Mouse (Mus musculus): ENCODE data around the gene Asic3. TPM values are rescaled to one million over a fixed set of nuclear protein-coding genes. Genes with fewer than 3 reads are reported as not detected.

Asic3 gene
- polyA plus RNA-seq, 2 experiments: not detected

DNA sequence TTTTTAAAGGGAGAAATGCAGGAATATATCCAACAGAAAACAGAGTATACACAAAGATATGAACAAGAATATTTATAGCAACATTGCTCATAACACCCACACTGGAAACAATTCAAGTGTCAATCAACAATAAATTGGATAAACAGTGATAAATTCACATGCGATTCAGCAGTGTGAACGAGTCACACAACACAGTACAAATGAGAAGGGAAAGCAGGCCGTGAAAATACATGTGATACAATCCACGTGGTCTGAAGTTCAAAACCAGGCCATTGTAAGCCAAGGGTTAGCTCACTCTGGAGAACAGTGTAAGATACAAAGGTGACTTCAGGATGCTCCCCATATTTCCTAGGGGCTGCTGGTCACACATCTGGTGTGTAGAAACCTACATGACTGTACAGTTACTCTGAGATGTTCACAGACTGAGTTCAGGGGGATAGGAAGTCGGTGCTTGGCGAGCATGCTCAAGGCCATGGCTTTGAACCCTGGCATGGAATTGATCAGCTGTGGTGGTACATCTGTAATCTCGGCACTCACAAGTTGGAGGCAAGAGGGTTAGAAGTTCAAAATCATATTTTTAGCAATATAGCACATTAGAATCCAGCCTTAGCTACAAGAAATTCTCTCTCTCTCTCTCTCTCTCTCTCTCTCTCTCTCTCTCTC lies 38.4 kb upstream of the Asic3 start:
- no peak overlapping the region for H3K4me2 ChIP-seq (ENCODE audit: low read depth)
- no peaks in the 10 kb centered on the region for H3K4me1 ChIP-seq (replicated peaks; ENCODE audit: control insufficient read depth in 2 of 2, insufficient read depth in 2 of 2, low read length in 1 of 2)
- no peaks in the 10 kb centered on the region for H3K36me3 ChIP-seq (replicated peaks; ENCODE audit: control insufficient read depth, insufficient read depth, low read depth)
- ATAC-seq (ENCODE audit: insufficient read depth): no peak
- H3K27me3 ChIP-seq (ENCODE audit: control insufficient read depth, insufficient read depth, low read length): no peaks in the 10 kb centered on the region
- 60% methylated on average over 7 of the region's 7 CpGs for WGBS (ENCODE audit: insufficient replicate concordance)
- no peak overlapping the region for H3K9ac ChIP-seq (replicated peaks)
- no peak overlapping the region for H3K4me3 ChIP-seq (ENCODE audit: insufficient read depth in 1 of 2, low read depth in 2 of 2, low read length in 2 of 2)
- no peak for DNase-seq (ENCODE audit: low read depth in 3 of 3, low spot score in 3 of 3)
- H3K9me3 ChIP-seq (ENCODE audit: control insufficient read depth, low read length): no peaks in the 10 kb centered on the region
- no peak for TF ChIP-seq EP300 (IDR thresholded peaks at IDR 0.05; ENCODE audit: low read depth)
- H3K27ac ChIP-seq: no peak overlapping the region

DNA sequence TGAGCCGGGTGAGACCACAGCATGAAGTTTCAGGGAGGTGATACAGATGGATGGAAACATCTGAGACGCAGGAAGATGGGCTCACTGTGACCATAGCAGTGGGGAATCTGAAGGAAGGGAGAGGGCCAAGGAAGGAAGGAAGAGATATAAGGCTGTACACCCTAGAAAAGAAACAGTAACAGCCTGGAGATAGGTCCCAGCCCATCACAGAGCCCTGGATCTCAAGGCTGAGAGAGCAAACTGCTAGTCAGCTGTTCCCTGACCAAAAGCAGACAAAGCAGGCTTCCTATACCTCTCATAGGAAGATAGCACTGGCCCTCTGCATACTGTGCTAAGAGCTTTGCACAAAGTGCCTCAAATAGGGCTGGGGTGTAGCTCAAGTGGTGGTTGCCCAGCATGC lies 34.5 kb upstream of the Asic3 start:
- H3K4me3 ChIP-seq (ENCODE audit: insufficient read depth in 1 of 2, low read depth in 2 of 2, low read length in 2 of 2): no peak overlapping the region
- TF ChIP-seq EP300 (IDR thresholded peaks at IDR 0.05; ENCODE audit: low read depth) (no peak), CTCF (IDR thresholded peaks at IDR 0.05; ENCODE audit: low read depth) (no peak)
- 54% methylated on average over 2 of the region's 2 CpGs for WGBS (ENCODE audit: insufficient replicate concordance)
- H3K36me3 ChIP-seq (replicated peaks; ENCODE audit: control insufficient read depth, insufficient read depth, low read depth): no peaks in the 10 kb centered on the region
- H3K4me2 ChIP-seq (ENCODE audit: low read depth): no peak overlapping the region
- DNase-seq (ENCODE audit: low read depth in 3 of 3, low spot score in 3 of 3) (no peak), ATAC-seq (ENCODE audit: insufficient read depth) (no peak)
- H3K27me3 ChIP-seq (ENCODE audit: control insufficient read depth, insufficient read depth, low read length): no peaks in the 10 kb centered on the region
- no peaks in the 10 kb centered on the region for H3K9me3 ChIP-seq (ENCODE audit: control insufficient read depth, low read length)
- peaks cover 3 to 6% of the 10 kb centered on the region in 2 experiments for H3K4me1 ChIP-seq (replicated peaks; ENCODE audit: control insufficient read depth in 2 of 2, insufficient read depth in 2 of 2, low read length in 1 of 2)
- H3K9ac ChIP-seq (replicated peaks): no peak overlapping the region
- no peak overlapping the region for H3K27ac ChIP-seq

- no peak for ATAC-seq (ENCODE audit: insufficient read depth)
- WGBS (ENCODE audit: insufficient replicate concordance): 73% methylated on average over 4 of the region's 4 CpGs
Observed at GRCm38 (mm10) chr5:24379501-24379900, 33.7 kb upstream of the Asic3 start.

DNA sequence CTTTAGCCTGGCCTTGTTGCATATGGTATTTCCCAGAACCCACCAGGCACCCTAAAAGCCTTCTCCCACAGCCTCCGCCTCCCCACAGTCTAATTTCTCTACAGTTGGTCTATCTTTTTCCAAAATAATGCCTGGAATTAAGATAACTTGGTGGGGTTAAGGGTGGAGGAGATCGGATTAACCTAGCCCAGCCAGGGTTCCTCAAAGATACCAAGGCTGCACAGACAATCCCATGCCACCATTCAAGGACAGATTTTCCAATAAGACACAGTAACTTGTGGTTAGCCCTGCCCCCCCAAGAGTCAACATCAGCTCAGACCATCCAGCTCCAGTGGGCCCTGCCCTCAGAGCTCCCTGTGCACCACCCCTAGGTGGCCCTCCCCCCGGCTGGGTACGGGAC lies 32.7 kb upstream of the Asic3 start:
- H3K4me3 ChIP-seq (ENCODE audit: insufficient read depth in 1 of 2, low read depth in 2 of 2, low read length in 2 of 2): no peak overlapping the region
- H3K4me2 ChIP-seq (ENCODE audit: low read depth): no peak overlapping the region
- H3K36me3 ChIP-seq (replicated peaks; ENCODE audit: control insufficient read depth, insufficient read depth, low read depth): no peaks in the 10 kb centered on the region
- peaks cover 3 to 12% of the 10 kb centered on the region in 2 experiments for H3K4me1 ChIP-seq (replicated peaks; ENCODE audit: control insufficient read depth in 2 of 2, insufficient read depth in 2 of 2, low read length in 1 of 2)
- WGBS (ENCODE audit: insufficient replicate concordance): 63% methylated on average over 4 of the region's 4 CpGs
- no peak overlapping the region for H3K27ac ChIP-seq
- no peak overlapping the region for H3K9ac ChIP-seq (replicated peaks)
- H3K27me3 ChIP-seq (ENCODE audit: control insufficient read depth, insufficient read depth, low read length): no peaks in the 10 kb centered on the region
- ATAC-seq (ENCODE audit: insufficient read depth): no peak
- no peak for DNase-seq (ENCODE audit: low read depth in 3 of 3, low spot score in 3 of 3)
- TF ChIP-seq EP300 (IDR thresholded peaks at IDR 0.05; ENCODE audit: low read depth) (no peak), CTCF (IDR thresholded peaks at IDR 0.05; ENCODE audit: low read depth) (no peak)
- no peaks in the 10 kb centered on the region for H3K9me3 ChIP-seq (ENCODE audit: control insufficient read depth, low read length)

More at GRCm38 (mm10) chr5:24379501-24379900, 33.7 kb upstream of the Asic3 start:
- Histone ChIP-seq H3K4me1 (replicated peaks; ENCODE audit: control insufficient read depth in 2 of 2, insufficient read depth in 2 of 2, low read length in 1 of 2) (peaks cover 3 to 11% of the 10 kb centered on the region in 2 experiments), H3K27me3 (ENCODE audit: control insufficient read depth, insufficient read depth, low read length) (no peaks in the 10 kb centered on the region), H3K9ac (replicated peaks) (no peak overlapping the region), H3K36me3 (replicated peaks; ENCODE audit: control insufficient read depth, insufficient read depth, low read depth) (no peaks in the 10 kb centered on the region), H3K9me3 (ENCODE audit: control insufficient read depth, low read length) (no peaks in the 10 kb centered on the region), H3K27ac (no peak overlapping the region), H3K4me2 (ENCODE audit: low read depth) (no peak overlapping the region), H3K4me3 (ENCODE audit: insufficient read depth in 1 of 2, low read depth in 2 of 2, low read length in 2 of 2) (no peak overlapping the region)
- DNase-seq (ENCODE audit: low read depth in 3 of 3, low spot score in 3 of 3): no peak
- TF ChIP-seq CTCF (IDR thresholded peaks at IDR 0.05; ENCODE audit: low read depth) (no peak), EP300 (IDR thresholded peaks at IDR 0.05; ENCODE audit: low read depth) (no peak)

DNA sequence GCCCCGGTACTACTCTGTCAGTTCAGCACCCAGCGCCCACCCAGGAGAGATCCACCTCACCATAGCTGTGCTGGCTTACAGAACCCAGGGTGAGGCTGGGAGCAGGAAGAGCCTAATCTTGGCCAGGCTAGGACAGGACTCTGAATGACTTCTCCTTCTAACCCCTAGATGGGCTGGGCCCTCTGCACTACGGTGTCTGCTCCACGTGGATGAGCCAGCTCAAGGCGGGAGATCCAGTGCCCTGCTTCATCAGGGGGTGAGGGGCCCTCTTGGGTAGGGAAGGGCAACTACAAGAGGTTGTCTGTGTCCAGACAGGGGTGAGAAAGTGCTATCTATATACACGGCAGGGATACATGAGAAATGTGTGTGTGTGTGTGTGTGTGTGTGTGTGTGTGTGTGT lies 31.7 kb upstream of the Asic3 start:
- H3K9ac ChIP-seq (replicated peaks): no peak overlapping the region
- H3K4me1 ChIP-seq (replicated peaks; ENCODE audit: control insufficient read depth in 2 of 2, insufficient read depth in 2 of 2, low read length in 1 of 2): peaks cover 3 to 12% of the 10 kb centered on the region in 2 experiments
- DNase-seq (ENCODE audit: low read depth in 3 of 3, low spot score in 3 of 3) (no peak), ATAC-seq (ENCODE audit: insufficient read depth) (no peak)
- no peak overlapping the region for H3K4me2 ChIP-seq (ENCODE audit: low read depth)
- WGBS (ENCODE audit: insufficient replicate concordance): 57% methylated on average over 6 of the region's 6 CpGs
- no peak overlapping the region for H3K27ac ChIP-seq
- H3K27me3 ChIP-seq (ENCODE audit: control insufficient read depth, insufficient read depth, low read length): peaks cover 4% of the 10 kb centered on the region; the same call in 1 of the 2 replicates
- H3K4me3 ChIP-seq (ENCODE audit: insufficient read depth in 1 of 2, low read depth in 2 of 2, low read length in 2 of 2): no peak overlapping the region
- H3K36me3 ChIP-seq (replicated peaks; ENCODE audit: control insufficient read depth, insufficient read depth, low read depth): no peaks in the 10 kb centered on the region
- no peak for TF ChIP-seq CTCF (IDR thresholded peaks at IDR 0.05; ENCODE audit: low read depth)
- no peak for TF ChIP-seq EP300 (IDR thresholded peaks at IDR 0.05; ENCODE audit: low read depth)
- H3K9me3 ChIP-seq (ENCODE audit: control insufficient read depth, low read length): no peaks in the 10 kb centered on the region
